Mouse (Mus musculus) T-cell, adult 2 months (primary cell): ENCODE data around the gene H2al1n.
"Not testable (repeated sequence)": the region's sequence is repeated elsewhere in the genome, so short reads cannot be mapped to it uniquely, and the experiment has no call there.

Experiments
- DNase-seq: peaks from one replicate; pipeline ENCODE4 v3.0.0; 2022; ENCODE audit warnings: low spot score

H2al1n gene

GRCm38 (mm10) chrX:14210848-14211247 is at the start of gene H2al1n:
Gene H2al1n (plus strand): TSS chrX:14211148.
- DNase-seq, result not testable (repeated sequence)

GRCm38 (mm10) chrX:14199284-14199683 is 11.7 kb upstream of the H2al1n start:
- no peak for DNase-seq

- DNase-seq, result no peak
Measured at GRCm38 (mm10) chrX:14206112-14206875, 4.7 kb upstream of the H2al1n start.

GRCm38 (mm10) chrX:14229218-14229617 is 18.3 kb downstream of the H2al1n start:
- no peak for DNase-seq

- no peak for DNase-seq
Measured at GRCm38 (mm10) chrX:14259597-14260239, 48.8 kb downstream of the H2al1n start.
